Mouse (Mus musculus): Measurements from ENCODE around the gene Ntn5.

- TF ChIP-seq POLR2A (IDR thresholded peaks at IDR 0.05; ENCODE audit: borderline replicate concordance, insufficient read depth, low read length) = no peak
- TF ChIP-seq CTCF (IDR thresholded peaks at IDR 0.05; ENCODE audit: borderline replicate concordance, insufficient read depth, low read depth, low read length) = no peak
Measured at GRCm38 (mm10) chr7:45705443-45705864, 21.6 kb downstream of the Ntn5 start.

Measured in cerebellum, adult 2 months (tissue).